Mouse (Mus musculus): Measurements from ENCODE around the gene Asb17.

The Asb17 gene

GRCm38 (mm10) chr3:153888141-153888540 is 44.1 kb downstream of the Asb17 start:
- no peak for DNase-seq (ENCODE audit: low spot score)

- DNase-seq (ENCODE audit: low spot score): no peak
These were observed 45.3 kb downstream of the Asb17 start for GRCm38 (mm10) chr3:153889188-153889781.

- no peak for DNase-seq (ENCODE audit: low spot score)
These were observed 51.4 kb downstream of the Asb17 start for GRCm38 (mm10) chr3:153895454-153895853.

GRCm38 (mm10) chr3:153897216-153897615 is 53.2 kb downstream of the Asb17 start:
- no peak for DNase-seq (ENCODE audit: low spot score)

- DNase-seq (ENCODE audit: low spot score): no peak
These were observed 57.9 kb downstream of the Asb17 start for GRCm38 (mm10) chr3:153901904-153902303.

- DNase-seq (ENCODE audit: low spot score): no peak
These were observed 58.6 kb downstream of the Asb17 start for GRCm38 (mm10) chr3:153902595-153902994.

GRCm38 (mm10) chr3:153904586-153904985 is 60.6 kb downstream of the Asb17 start:
- no peak for DNase-seq (ENCODE audit: low spot score)
